Mouse (Mus musculus): ENCODE measurements around the gene Troap.

GRCm38 (mm10) chr15:99099139-99099556, 24.8 kb downstream of the Troap start:
- TF ChIP-seq CTCF (IDR thresholded peaks at IDR 0.05; ENCODE audit: control insufficient read depth, insufficient read depth, insufficient read length) (peak; percentile 96), MYOG (IDR thresholded peaks at IDR 0.05; ENCODE audit: control insufficient read depth, extremely low read depth, insufficient read length) (no peak), MAX (IDR thresholded peaks at IDR 0.05) (no peak), USF1 (IDR thresholded peaks at IDR 0.05; ENCODE audit: low read depth) (no peak)

Data from C2C12 (cell line).